Mouse (Mus musculus) gastrocnemius, adult 18-20 months (tissue): Measurements from ENCODE around the gene Banp. TPM values are rescaled to one million over a fixed set of nuclear protein-coding genes. Genes with fewer than 3 reads are reported as not detected.

Experiments used
- DNase-seq: peaks from one replicate; pipeline ENCODE4 v3.0.0; 2021; ENCODE audit warnings: low spot score
- microRNA-seq: library from miRNA; unstranded; fragments of <30 nt; microRNA quantifications from one replicate; pipeline ENCODE4 v1.2.0, GENCODE M21; 2021
- total RNA-seq, 2 experiments: library from RNA; stranded (reverse); gene quantifications; 2 replicates each; pipeline ENCODE4 v1.2.3; 2021

Gene Banp
- total RNA-seq, 2 experiments from 2014 or later, result 8.4 TPM

DNA sequence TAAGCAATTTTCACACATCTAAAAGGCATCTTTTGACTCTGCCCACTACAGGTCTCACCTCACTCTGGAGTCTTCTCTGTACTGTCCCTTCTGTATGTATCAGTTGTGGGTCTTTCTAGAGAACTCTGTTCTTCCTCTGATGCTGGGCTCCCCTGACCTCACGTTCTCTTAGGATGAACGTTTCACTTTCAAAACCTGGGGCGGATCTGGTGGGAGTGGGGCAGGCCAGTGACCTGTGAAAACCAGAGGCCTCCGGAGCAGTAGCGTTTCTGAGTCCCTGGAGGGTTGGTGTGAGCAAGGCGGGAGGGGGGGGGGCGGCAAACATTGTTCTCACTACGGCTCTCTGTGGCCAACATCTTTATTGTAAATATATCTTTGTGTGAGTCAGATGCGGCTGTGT lies 109.0 kb downstream of the Banp start:
- no peak for DNase-seq

DNA sequence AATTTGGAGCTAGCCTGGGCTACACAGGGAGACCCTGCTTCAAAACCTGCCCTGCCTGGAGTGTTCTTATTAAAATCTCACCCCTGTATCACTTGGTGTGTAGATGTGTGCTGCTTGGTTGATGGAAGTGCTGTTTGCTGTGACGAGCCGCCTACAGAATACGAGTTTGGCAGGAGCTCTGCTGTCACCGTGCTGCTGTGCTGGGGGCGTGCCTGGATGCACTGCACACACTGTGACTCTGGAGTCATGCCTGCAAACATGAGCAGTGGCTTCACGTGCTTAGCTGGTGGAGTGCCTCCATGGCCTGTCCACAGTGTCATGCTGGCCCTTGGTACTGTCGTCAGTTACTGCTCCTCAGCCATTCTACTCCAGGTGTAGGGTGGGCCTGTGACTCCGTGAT lies 109.4 kb downstream of the Banp start:
- no peak for DNase-seq

DNA sequence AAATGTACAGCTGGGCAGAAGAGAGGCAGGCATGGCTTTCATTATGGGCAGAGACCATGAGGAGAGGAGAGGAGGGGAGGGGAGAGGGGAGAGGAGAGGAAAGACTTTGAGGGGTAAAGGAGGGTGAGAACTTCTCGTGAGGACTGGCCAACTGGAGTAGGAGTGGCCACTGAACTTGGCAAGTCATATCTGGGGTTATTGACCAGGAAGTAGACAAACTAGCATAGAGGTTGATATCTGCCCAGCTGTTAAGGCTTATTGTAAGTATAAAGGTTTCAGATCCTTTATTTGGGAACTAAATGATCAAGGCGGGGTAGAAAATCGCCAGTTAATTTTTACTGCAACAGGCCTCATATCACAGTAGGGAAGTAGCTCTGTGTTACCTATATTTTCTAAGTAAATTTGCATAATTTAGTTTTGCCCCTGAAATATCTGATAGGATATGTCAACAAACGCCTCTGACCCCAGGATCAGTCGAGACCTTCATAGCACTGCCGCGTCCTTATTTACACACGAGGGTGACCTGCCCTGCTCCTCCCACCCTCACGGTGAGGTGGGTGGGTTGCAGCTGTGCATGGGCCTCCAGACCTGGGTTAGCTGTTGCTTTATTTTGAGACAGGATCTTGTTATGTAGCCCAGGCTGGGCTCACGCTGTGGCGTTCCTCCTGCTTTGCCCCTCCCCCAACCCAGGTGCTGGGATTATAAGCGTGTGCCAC lies 113.1 kb downstream of the Banp start:
- DNase-seq, result no peak

DNA sequence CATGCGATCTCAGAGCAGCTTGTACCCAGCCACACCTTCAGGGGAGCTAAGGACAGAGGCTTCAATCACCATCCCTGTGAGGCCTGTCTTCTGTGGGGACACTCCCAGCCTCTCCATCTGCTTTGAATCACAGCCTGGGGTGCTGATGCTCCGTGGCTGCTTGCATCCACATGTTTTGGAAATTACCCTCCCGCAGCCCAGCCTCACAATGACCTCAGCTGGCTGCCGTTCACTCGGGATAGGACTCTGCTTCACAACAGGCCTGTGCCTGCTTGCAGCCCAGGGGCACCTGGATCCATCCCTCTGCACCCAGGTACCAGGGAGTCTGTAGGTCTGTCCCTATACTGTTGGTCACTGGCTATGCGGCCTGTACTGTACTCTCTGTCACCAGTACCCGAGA lies 114.8 kb downstream of the Banp start:
- peak; percentile 51 for DNase-seq

DNA sequence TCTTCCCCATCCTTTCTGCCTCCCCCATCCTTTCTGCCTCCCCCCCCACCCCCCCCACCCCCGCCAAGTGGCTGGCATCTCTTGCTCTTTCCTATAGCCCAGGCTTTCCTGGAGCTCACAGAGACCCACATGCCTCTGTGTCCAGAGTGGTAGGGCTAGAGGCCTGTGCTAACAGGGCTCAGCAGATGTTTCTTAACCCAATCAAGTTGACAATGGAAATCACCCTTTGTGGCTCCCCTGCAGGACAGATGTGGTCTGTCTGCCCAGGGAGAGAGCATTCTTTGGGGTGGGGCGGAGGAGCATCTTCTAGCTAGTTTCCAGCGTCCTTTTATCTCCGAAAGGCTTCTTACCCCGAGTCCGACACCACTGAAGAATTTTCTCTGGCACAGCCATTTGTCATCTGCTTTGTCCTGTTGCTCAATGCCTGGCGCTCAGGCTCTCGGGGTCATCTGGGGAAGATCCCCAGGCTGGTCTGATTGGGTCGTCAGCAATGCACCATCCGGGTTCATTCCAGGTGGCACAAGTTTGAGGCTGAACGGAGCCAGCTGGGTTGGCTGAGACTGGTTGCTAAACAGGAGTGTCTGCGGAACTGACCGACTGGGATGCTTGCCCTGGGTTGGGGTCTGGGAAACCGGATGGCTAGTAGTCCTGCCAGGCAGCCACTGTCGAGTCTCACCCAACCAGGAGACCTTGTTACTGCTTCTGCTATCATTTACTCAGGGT lies 118.4 kb downstream of the Banp start:
- no peak for DNase-seq

DNA sequence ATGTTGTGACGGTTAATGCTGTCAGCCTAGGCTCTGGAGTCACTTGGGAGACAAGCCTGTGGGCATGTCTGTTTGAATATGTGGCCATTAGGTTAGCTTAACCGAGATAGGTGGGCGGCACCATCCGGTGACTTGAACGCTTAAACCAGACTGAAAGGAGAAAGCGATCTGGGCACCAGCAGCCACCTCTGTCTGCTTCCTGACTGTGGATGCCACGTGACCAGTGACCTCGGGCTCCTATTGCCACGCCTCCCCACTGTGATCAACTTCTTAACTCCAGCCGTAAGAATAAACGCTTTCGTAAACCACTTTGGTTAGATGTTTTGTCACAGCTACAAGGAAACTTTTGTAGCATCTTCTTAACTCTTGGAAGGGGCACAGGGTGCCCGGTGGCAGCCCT lies 119.1 kb downstream of the Banp start:
- DNase-seq, result no peak

DNA sequence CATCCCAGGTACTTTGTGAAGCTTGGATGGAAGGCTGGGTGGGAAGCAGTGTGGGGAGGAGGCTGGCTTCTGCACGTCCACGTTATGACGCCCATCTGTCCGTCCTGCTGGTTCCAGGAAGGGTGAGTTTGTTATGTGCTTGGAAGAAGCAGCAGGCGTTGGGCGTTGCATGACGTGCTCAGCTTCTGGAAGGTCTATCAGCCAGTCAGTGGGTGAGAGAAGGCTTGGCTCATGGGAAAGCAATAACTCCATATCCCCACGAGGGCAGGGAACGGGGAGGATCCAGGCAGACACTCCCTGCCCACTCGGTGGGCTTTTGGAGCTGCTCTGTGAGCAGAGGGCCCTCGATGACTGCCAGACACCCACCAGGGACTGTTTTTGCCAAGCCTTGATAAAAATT lies 119.7 kb downstream of the Banp start:
- DNase-seq, result no peak

DNA sequence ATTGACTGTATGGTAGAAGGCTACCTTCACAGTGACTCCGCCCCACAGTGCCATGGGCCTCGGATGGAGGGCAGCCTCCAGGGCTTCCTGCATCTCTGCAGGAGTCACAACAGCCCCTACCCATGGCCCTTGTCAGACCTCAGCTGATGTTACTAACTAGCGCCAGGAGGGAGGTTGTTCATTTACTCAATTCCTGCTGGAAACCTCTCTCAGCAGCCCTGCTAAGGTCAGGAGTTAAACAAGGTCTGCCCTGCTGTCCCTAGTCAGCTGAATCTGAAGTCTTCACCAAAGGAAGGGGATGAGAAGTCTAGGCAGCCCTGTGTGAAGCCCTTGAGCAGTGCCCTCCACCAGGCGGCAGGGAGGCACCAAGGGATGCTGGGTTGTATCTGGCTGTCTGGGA lies 121.6 kb downstream of the Banp start:
- no peak for DNase-seq

DNA sequence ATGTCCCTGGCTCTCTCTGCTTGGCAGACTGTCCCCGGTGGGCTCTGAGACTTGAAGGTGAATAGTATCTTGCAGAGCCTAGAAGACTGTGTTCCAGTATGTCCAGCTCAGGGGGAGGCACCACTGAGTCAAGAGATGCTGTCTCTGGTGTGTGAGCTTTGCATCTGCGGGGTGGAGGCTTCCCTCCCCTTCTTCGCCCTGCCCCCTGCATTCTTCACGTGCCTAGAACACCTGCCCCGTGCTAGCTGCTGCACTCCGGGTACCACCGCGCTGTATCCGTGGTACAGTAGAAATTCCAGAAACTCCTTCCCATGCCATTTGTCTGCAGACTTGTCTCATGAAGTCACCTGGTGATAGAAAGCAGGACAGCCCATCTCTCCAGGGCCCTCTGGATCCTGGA lies 124.4 kb downstream of the Banp start:
- DNase-seq, result no peak

DNA sequence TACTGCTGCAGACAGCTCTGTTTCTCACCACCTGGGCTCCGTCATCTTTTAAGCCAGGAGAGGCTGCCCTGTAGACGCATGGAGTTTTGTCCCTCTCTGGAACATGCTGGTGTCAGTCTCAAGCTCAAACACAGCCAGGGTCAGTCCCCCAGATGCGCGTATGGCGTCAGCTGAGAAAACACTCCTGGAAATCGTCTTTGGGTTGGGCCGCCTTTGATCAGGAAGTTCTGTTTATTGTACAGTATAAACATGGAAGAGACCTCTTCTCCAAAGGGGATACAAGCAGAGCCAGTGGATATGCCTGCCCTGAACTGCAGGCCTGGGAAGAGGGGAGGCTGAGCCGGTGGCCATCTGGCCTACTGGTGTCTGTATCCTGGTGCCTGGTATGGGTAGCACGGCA lies 124.9 kb downstream of the Banp start:
- no peak for DNase-seq

DNA sequence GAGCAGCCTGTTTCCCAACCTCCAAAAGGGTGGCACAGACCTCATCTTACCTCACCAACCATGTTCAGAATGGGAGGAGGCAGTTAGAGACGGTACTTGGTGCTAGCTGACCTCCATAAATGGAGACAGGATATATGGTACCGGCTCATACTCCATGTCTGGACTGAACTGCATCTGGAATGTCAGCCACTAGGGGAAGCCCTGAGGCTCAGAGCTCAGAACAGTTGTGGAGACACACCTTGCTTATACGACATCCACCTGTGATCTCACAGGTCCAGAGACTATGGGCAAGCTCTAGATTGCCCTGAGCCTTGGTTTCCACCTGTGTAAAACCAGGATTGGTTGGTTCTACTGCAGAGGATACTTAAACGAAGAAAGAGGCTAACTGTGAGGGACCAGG lies 125.4 kb downstream of the Banp start:
- no peak for DNase-seq

DNA sequence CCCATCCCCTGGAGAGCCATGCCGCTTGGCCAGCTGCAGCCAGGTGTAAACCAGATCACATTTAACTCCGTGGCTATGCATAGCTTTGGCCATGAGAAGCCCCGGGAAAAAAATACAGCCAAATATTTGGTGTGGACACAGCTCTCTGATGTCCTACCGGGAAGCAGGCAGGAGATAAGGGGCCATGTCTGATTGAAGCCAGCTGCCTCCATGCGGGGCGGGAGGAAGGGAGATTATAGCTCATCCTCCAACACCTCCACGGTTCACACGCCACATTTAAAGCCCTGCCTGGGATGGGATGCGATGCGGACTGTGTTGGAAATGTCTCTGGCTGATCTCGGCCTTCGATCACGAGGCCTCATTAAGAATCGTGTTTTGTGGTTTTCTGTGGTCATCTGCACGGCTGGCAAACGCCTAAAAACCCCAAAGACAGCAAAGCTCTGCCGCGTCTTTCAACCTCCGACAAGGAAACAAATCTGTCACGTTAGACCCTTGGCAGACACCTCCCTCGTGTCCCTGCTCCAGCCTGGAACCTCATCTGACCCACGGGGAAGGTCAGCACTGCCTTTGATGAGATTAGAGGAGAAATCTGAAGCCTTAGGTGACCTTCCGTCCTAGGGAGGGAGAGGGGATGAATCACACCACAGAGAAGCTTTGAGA lies 126.8 kb downstream of the Banp start:
- no peak for DNase-seq

DNA sequence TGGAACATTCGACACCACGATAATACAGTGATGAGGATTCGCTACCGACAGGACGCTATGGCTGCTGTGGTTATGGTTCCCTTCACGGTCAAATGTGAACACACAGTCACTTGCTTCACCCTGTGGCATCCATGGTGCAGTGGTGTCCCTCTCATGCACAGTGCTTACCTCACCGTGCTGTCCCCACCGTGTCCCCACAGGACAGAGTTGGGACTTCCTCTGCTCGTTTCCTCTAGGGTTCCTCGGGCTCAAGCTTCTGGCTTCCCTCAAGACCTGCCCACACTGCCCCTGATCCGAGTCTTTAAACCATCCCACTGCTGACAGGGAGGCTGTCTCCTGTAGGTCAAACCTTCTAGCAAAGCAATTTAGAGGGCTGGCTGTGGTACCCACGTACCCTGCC lies 128.8 kb downstream of the Banp start:
- no peak for DNase-seq

Small RNA genes lying within 50 kb of the gene (microRNA-seq; reads per million reads assigned to microRNA genes)
- 1.0 reads per million for gene Mir7237

Other genes with a start within 250 kb of the Banp start
- under 1 TPM in 1 of 2 experiments, not detected in 1; 0.07 TPM for gene Jph3, start 220.1 kb upstream of the Banp start, total RNA-seq
- gene Klhdc4, start 120.2 kb upstream of the Banp start, total RNA-seq, result 10 to 100 TPM in 1 of 2 experiments, 1 to 10 TPM in 1; 9.4 to 10.7 TPM
- gene Slc7a5, start 42.1 kb upstream of the Banp start, total RNA-seq, result 1 to 10 TPM; 1.0 to 1.4 TPM
- gene Car5a, start 4.8 kb upstream of the Banp start, total RNA-seq, result not detected